Mouse (Mus musculus): Measurements from ENCODE around the gene Runx3. TPM values are rescaled to one million over a fixed set of nuclear protein-coding genes. Genes with fewer than 3 reads are reported as not detected.

Runx3 gene
- polyA plus RNA-seq, 1 experiment from 2014 or later = not detected

DNA sequence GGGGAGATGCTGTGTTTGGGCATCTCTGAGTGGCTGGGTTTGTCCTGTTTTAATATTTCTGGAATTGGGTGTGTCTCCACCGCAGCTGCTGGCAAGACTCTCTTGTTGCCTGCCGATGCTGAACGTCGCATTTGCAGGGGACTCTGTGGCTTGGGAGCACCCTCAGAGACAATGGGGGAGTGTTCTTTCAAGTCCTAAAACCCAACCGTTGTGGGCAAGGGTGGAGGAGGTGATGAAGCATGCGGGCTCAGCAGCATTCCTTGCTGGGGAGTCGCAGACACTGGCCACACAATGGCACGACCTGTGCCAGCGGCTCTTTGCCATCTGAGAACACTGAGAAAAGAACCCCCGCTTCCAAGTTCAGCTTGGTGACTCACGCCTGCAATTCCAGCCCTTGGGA, 71.2 kb downstream of the Runx3 start:
- Histone ChIP-seq H3K36me3 (ENCODE audit: control insufficient read depth, insufficient read depth) (no peaks in the 10 kb centered on the region), H3K4me1 (replicated peaks; ENCODE audit: control insufficient read depth, insufficient read depth, low read length) (no peaks in the 10 kb centered on the region), H3K4me2 (ENCODE audit: low read length) (no peak overlapping the region), H3K9me3 (ENCODE audit: control insufficient read depth, low read length) (no peaks in the 10 kb centered on the region), H3K27me3 (replicated peaks; ENCODE audit: control insufficient read depth, insufficient read depth, low read length) (no peaks in the 10 kb centered on the region), H3K9ac (replicated peaks; ENCODE audit: low read depth, low read length) (no peak overlapping the region), H3K27ac (ENCODE audit: low read length) (no peak overlapping the region), H3K4me3 (replicated peaks; ENCODE audit: low read length) (no peak overlapping the region)
- ATAC-seq = no peak
- 83% methylated on average over 11 of the region's 11 CpGs for WGBS

DNA sequence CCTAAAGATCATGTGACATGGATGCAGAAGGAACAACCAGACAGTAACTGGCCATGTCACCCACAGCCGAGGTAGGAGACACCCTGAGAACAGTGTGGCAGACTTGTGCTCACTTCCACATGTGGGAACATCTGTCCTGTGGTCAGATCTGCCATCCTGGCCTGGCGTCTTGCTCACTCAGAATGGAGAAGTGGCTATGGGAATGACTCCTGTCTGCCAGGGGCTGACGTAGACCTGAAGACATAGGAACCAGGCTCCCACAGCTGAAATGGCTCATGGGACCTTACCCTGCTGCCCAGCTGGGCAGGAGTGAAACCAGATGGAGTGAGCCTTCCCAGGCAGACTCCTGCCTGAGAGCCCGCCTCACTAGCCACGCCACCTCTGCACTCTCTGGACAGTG, 72.4 kb downstream of the Runx3 start:
- Histone ChIP-seq H3K4me2 (ENCODE audit: low read length) (no peak overlapping the region), H3K27ac (ENCODE audit: low read length) (no peak overlapping the region), H3K4me1 (replicated peaks; ENCODE audit: control insufficient read depth, insufficient read depth, low read length) (no peaks in the 10 kb centered on the region), H3K4me3 (replicated peaks; ENCODE audit: low read length) (no peak overlapping the region), H3K36me3 (ENCODE audit: control insufficient read depth, insufficient read depth) (no peaks in the 10 kb centered on the region), H3K27me3 (replicated peaks; ENCODE audit: control insufficient read depth, insufficient read depth, low read length) (no peaks in the 10 kb centered on the region), H3K9me3 (ENCODE audit: control insufficient read depth, low read length) (no peaks in the 10 kb centered on the region), H3K9ac (replicated peaks; ENCODE audit: low read depth, low read length) (no peak overlapping the region)
- 80% methylated on average over 5 of the region's 5 CpGs for WGBS
- ATAC-seq = no peak

- H3K36me3 ChIP-seq (ENCODE audit: control insufficient read depth, insufficient read depth) = no peaks in the 10 kb centered on the region
- H3K9ac ChIP-seq (replicated peaks; ENCODE audit: low read depth, low read length) = no peak overlapping the region
- 78% methylated on average over 8 of the region's 8 CpGs for WGBS
Observed at GRCm38 (mm10) chr4:135197857-135198256, 77.4 kb downstream of the Runx3 start.

DNA sequence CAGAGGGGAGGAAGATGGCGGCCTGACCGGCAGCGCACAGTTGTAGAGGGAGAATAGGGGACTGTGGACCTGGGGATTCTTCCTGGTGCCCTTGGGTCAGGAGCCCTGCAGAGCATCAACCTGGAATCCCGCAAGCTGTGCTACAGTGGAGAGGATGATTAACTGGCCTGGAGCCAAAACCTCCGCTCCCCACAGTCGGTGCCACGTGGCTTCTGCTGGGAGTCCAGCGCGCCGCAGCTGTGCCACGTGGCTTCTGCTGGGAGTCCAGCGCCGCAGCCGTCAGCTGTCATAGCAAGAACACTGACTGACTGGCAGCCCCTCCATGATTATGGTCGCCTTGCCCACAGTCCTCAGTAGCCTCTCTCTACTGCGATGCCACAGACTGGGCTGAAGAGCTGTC, 81.3 kb downstream of the Runx3 start:
- ATAC-seq = no peak
- H3K9me3 ChIP-seq (ENCODE audit: control insufficient read depth, low read length) = no peaks in the 10 kb centered on the region
- no peak overlapping the region for H3K9ac ChIP-seq (replicated peaks; ENCODE audit: low read depth, low read length)
- no peak overlapping the region for H3K4me2 ChIP-seq (ENCODE audit: low read length)
- no peaks in the 10 kb centered on the region for H3K36me3 ChIP-seq (ENCODE audit: control insufficient read depth, insufficient read depth)
- 66% methylated on average over 16 of the region's 16 CpGs for WGBS
- H3K4me1 ChIP-seq (replicated peaks; ENCODE audit: control insufficient read depth, insufficient read depth, low read length) = peaks cover 11% of the 10 kb centered on the region
- peaks cover 18% of the 10 kb centered on the region for H3K27me3 ChIP-seq (replicated peaks; ENCODE audit: control insufficient read depth, insufficient read depth, low read length)
- no peak overlapping the region for H3K4me3 ChIP-seq (replicated peaks; ENCODE audit: low read length)
- no peak overlapping the region for H3K27ac ChIP-seq (ENCODE audit: low read length)

More at GRCm38 (mm10) chr4:135197857-135198256, 77.4 kb downstream of the Runx3 start:
- Histone ChIP-seq H3K27ac (ENCODE audit: low read length) (no peak overlapping the region), H3K9me3 (ENCODE audit: control insufficient read depth, low read length) (no peaks in the 10 kb centered on the region), H3K4me1 (replicated peaks; ENCODE audit: control insufficient read depth, insufficient read depth, low read length) (no peaks in the 10 kb centered on the region), H3K4me3 (replicated peaks; ENCODE audit: low read length) (no peak overlapping the region), H3K27me3 (replicated peaks; ENCODE audit: control insufficient read depth, insufficient read depth, low read length) (no peaks in the 10 kb centered on the region), H3K4me2 (ENCODE audit: low read length) (no peak overlapping the region)
- no peak for ATAC-seq

DNA sequence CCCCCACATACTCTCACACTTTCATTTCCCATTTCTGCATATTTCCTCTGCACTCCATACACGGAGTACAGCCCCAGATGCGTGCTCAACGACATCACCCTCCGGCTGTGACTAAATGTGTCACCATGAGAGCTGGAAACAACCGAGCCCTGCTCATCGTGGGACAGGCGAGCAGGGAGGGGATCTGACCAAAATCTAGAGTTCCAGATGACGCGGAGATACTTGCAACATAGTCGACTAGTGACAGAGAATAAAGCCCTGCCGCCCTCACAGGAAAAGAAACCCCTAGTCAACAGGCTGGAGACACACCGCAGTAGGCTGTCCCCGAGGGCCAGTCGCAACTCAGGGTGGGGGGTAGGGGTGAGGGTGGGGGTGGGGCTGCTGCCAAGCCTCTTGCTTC, 82.8 kb downstream of the Runx3 start:
- H3K4me2 ChIP-seq (ENCODE audit: low read length) = peak overlapping the region; percentile 45
- no peaks in the 10 kb centered on the region for H3K36me3 ChIP-seq (ENCODE audit: control insufficient read depth, insufficient read depth)
- no peak overlapping the region for H3K9ac ChIP-seq (replicated peaks; ENCODE audit: low read depth, low read length)
- H3K4me1 ChIP-seq (replicated peaks; ENCODE audit: control insufficient read depth, insufficient read depth, low read length) = peaks cover 11% of the 10 kb centered on the region
- peaks cover 18% of the 10 kb centered on the region for H3K27me3 ChIP-seq (replicated peaks; ENCODE audit: control insufficient read depth, insufficient read depth, low read length)
- peak overlapping the region; percentile 10 for H3K4me3 ChIP-seq (replicated peaks; ENCODE audit: low read length)
- no peak for ATAC-seq
- no peak overlapping the region for H3K27ac ChIP-seq (ENCODE audit: low read length)
- WGBS = 18% methylated on average over 14 of the region's 14 CpGs
- H3K9me3 ChIP-seq (ENCODE audit: control insufficient read depth, low read length) = no peaks in the 10 kb centered on the region

- H3K4me1 ChIP-seq (replicated peaks; ENCODE audit: control insufficient read depth, insufficient read depth, low read length) = peaks cover 11% of the 10 kb centered on the region
- no peak for ATAC-seq
- no peak overlapping the region for H3K9ac ChIP-seq (replicated peaks; ENCODE audit: low read depth, low read length)
- WGBS = 25% methylated on average over 17 of the region's 17 CpGs
- H3K4me3 ChIP-seq (replicated peaks; ENCODE audit: low read length) = peak overlapping the region; percentile 10
- H3K27ac ChIP-seq (ENCODE audit: low read length) = no peak overlapping the region
- peak overlapping the region; percentile 45 for H3K4me2 ChIP-seq (ENCODE audit: low read length)
- no peaks in the 10 kb centered on the region for H3K36me3 ChIP-seq (ENCODE audit: control insufficient read depth, insufficient read depth)
- peaks cover 18% of the 10 kb centered on the region for H3K27me3 ChIP-seq (replicated peaks; ENCODE audit: control insufficient read depth, insufficient read depth, low read length)
- no peaks in the 10 kb centered on the region for H3K9me3 ChIP-seq (ENCODE audit: control insufficient read depth, low read length)
Observed at GRCm38 (mm10) chr4:135203806-135204560, 83.5 kb downstream of the Runx3 start.

- H3K4me1 ChIP-seq (replicated peaks; ENCODE audit: control insufficient read depth, insufficient read depth, low read length) = peaks cover 11% of the 10 kb centered on the region
- no peaks in the 10 kb centered on the region for H3K9me3 ChIP-seq (ENCODE audit: control insufficient read depth, low read length)
- H3K27me3 ChIP-seq (replicated peaks; ENCODE audit: control insufficient read depth, insufficient read depth, low read length) = peaks cover 18% of the 10 kb centered on the region
- no peak overlapping the region for H3K4me3 ChIP-seq (replicated peaks; ENCODE audit: low read length)
- WGBS = 59% methylated on average over 5 of the region's 5 CpGs
- H3K36me3 ChIP-seq (ENCODE audit: control insufficient read depth, insufficient read depth) = no peaks in the 10 kb centered on the region
- H3K27ac ChIP-seq (ENCODE audit: low read length) = no peak overlapping the region
- H3K4me2 ChIP-seq (ENCODE audit: low read length) = no peak overlapping the region
- no peak for ATAC-seq
- no peak overlapping the region for H3K9ac ChIP-seq (replicated peaks; ENCODE audit: low read depth, low read length)
Observed at GRCm38 (mm10) chr4:135204666-135205065, 84.2 kb downstream of the Runx3 start.

DNA sequence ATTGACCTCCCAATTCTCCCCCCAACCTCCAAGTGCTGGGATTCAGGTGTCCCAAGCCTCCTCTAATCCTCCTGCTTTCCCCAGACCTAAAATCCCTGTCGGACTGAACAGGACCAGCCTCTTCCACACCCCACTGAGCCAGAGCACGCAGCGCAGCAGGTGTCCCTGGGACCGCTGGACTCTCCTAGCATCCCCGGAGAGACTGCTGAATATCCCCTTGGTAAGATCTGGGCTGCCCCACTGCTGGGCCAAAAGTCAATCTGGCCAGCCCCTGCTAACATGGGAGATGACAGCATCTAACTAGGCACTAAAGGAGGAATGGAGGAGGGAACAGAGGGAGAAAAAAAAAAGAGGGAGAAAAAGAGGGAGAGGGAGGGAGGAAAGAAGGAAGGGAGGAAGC, 84.8 kb downstream of the Runx3 start:
- no peak overlapping the region for H3K4me2 ChIP-seq (ENCODE audit: low read length)
- no peaks in the 10 kb centered on the region for H3K9me3 ChIP-seq (ENCODE audit: control insufficient read depth, low read length)
- no peak overlapping the region for H3K9ac ChIP-seq (replicated peaks; ENCODE audit: low read depth, low read length)
- H3K4me3 ChIP-seq (replicated peaks; ENCODE audit: low read length) = no peak overlapping the region
- H3K36me3 ChIP-seq (ENCODE audit: control insufficient read depth, insufficient read depth) = no peaks in the 10 kb centered on the region
- WGBS = 13% methylated on average over 5 of the region's 5 CpGs
- H3K27ac ChIP-seq (ENCODE audit: low read length) = no peak overlapping the region
- peaks cover 18% of the 10 kb centered on the region for H3K27me3 ChIP-seq (replicated peaks; ENCODE audit: control insufficient read depth, insufficient read depth, low read length)
- H3K4me1 ChIP-seq (replicated peaks; ENCODE audit: control insufficient read depth, insufficient read depth, low read length) = peaks cover 11% of the 10 kb centered on the region
- ATAC-seq = no peak

DNA sequence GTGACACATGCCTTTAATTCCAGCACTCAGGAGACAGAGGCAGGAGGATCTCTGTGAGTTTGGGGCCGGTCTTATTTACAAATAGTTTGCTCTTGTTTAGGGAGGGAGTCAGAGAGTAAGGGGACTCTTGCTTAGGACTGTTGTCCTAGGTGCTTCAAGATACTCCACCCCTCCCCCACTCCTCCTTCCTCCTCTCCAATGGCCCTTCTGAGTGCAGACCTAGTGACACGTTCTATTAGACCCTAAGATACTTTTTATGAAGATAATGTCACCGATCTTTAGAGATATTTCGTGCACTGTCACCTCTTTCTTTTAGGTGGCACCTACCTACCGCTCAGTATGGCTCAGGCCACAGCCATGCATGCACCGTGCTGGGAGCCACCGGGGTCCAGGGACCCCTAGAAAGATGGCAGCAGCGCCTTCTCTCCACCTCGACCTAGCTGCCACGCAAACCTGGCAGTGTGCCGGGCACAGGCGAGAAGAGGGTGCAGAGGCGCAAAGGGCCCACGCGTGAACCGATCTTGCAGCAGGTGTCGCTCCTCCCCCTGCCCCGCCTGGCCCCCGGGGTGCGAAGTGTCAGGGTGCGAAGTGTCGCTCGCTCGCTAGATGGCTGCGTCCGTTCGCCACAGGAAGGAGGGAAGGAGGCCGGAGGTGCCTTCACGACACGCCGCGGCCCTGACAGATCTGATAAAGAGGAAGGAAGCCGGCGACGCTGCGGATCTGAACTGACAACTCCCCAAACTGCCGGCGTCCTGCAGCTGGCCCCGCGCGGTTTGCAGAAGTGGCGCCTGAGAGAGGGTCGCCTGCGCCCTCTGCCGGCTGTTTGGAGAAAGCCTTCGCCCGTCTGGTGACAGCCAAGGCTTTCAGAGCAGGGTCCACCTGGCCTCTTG, 85.5 kb downstream of the Runx3 start:
- WGBS = 1% methylated on average over 47 of the region's 47 CpGs
- Histone ChIP-seq H3K27me3 (replicated peaks; ENCODE audit: control insufficient read depth, insufficient read depth, low read length) (peaks cover 18% of the 10 kb centered on the region), H3K9ac (replicated peaks; ENCODE audit: low read depth, low read length) (peak overlapping the region; percentile 41; the same call in 1 of the 2 replicates), H3K4me2 (ENCODE audit: low read length) (peak overlapping the region; percentile 84), H3K27ac (ENCODE audit: low read length) (no peak overlapping the region), H3K9me3 (ENCODE audit: control insufficient read depth, low read length) (no peaks in the 10 kb centered on the region), H3K4me3 (replicated peaks; ENCODE audit: low read length) (peak overlapping the region; percentile 40), H3K4me1 (replicated peaks; ENCODE audit: control insufficient read depth, insufficient read depth, low read length) (peaks cover 11% of the 10 kb centered on the region), H3K36me3 (ENCODE audit: control insufficient read depth, insufficient read depth) (no peaks in the 10 kb centered on the region)
- ATAC-seq = peak; percentile 49

All from forebrain, embryonic 16.5 days (tissue).